ENCODE assay signal across 9 mouse cellular contexts in the genomic region with DNA sequence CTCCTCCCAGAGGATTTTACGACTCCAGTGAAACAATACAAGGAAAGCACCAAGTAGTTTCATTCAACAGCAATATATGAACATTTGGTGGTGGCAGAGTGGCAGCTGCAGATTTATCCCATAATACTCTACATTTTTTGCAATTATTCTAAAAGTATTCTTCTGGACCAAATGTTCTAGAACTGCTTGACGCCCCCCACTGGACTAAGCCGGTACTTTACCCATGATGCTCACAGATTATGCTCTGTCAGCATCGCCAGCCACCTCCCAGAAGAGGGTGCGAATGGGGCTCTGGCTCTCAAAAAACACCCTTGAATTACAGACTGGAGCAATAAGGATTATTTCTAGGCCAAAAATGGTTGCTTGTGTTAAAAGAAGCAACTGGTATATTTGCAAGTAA. TPM values are rescaled to one million over a fixed set of nuclear protein-coding genes. Genes with fewer than 3 reads are reported as not detected.
DNase-seq lines count a peak whose midpoint lies in the region; TF ChIP-seq lines count a peak whose summit lies in the region.
"Had no signal": no experiment of that assay in that cellular context is flagged by ENCODE, and none has a peak within 500 bp of the region (broad histone marks: within the 10 kb centered on the region; RNA-seq: fewer than 3 reads in every experiment).

No protein-coding gene starts in this region.

- no peak overlapping the region for H3K4me3 ChIP-seq in kidney, adult 2 months (ENCODE audit: insufficient read depth, low read depth, low read length)
- H3K4me3 ChIP-seq in small intestine, adult 2 months (ENCODE audit: low read depth, low read length) = no peak overlapping the region
- H3K4me3 ChIP-seq: neural tube, embryonic 15.5 days had no signal

- no peak overlapping the region for H3K27ac ChIP-seq in kidney, adult 2 months (ENCODE audit: insufficient read depth, low read depth, low read length)
- H3K27ac ChIP-seq in small intestine, adult 2 months (ENCODE audit: insufficient read depth, low read depth, low read length) = no peak overlapping the region
- H3K27ac ChIP-seq: neural tube, embryonic 15.5 days had no signal

- H3K36me3 ChIP-seq in kidney, adult 2 months (ENCODE audit: control insufficient read depth, insufficient read depth, low read length) = no peaks in the 10 kb centered on the region
- H3K36me3 ChIP-seq in small intestine, adult 2 months (ENCODE audit: control insufficient read depth, insufficient read depth, low read length) = no peaks in the 10 kb centered on the region
- H3K36me3 ChIP-seq: neural tube, embryonic 15.5 days had no signal

- no peak for TF ChIP-seq POLR2A in kidney, adult 2 months (IDR thresholded peaks at IDR 0.05; ENCODE audit: low read depth, low read length)
- no peak for TF ChIP-seq POLR2A in brain, embryonic 14.5 days (IDR thresholded peaks at IDR 0.05; ENCODE audit: borderline replicate concordance, extremely low read depth, insufficient read depth, insufficient read length, poor library complexity, severe bottlenecking)
- no peak for TF ChIP-seq POLR2A in small intestine, adult 2 months (IDR thresholded peaks at IDR 0.05; ENCODE audit: low read depth, low read length)

- no peak for TF ChIP-seq CTCF in kidney, adult 2 months (conservative IDR thresholded peaks at IDR 0.05; ENCODE audit: insufficient read depth, insufficient read length, low read depth, low read length)
- TF ChIP-seq CTCF in brain, embryonic 14.5 days (IDR thresholded peaks at IDR 0.05; ENCODE audit: borderline replicate concordance, extremely low read depth, insufficient read depth, insufficient read length) = peak; percentile 27; the same call in 1 of the 2 replicates
- TF ChIP-seq CTCF in small intestine, adult 2 months (IDR thresholded peaks at IDR 0.05; ENCODE audit: extremely low read depth, insufficient read length, insufficient replicate concordance, low read depth, low read length) = peak; percentile 22; the same call in 1 of the 2 replicates

- H3K27me3 ChIP-seq in kidney, adult 2 months (replicated peaks; ENCODE audit: control insufficient read depth, insufficient read depth, low read length) = no peaks in the 10 kb centered on the region
- H3K27me3 ChIP-seq in small intestine, adult 2 months (ENCODE audit: control insufficient read depth, insufficient read depth, low read length) = no peaks in the 10 kb centered on the region
- H3K27me3 ChIP-seq: neural tube, embryonic 15.5 days had no signal

- peak; percentile 6 for DNase-seq in kidney, adult 2 months
- DNase-seq in kidney, adult 9 months = no peak
- peak; percentile 44 for DNase-seq in testis, postnatal 10 days (ENCODE audit: low spot score)
- no peak for DNase-seq in testis, postnatal 14 days (ENCODE audit: low spot score)
- DNase-seq in brain, embryonic 14.5 days (ENCODE audit: low read depth) = no peak
- no peak for DNase-seq in urinary bladder, postnatal 10 days (ENCODE audit: low spot score)
- DNase-seq in frontal cortex, postnatal 36 days (ENCODE audit: low spot score in 2 of 2) = no peak

- WGBS in kidney, adult 2 months = 64% methylated on average over 5 of the region's 5 CpGs
- WGBS in small intestine, adult 2 months = 57% methylated on average over 5 of the region's 5 CpGs

- H3K4me1 ChIP-seq in kidney, adult 2 months (ENCODE audit: control insufficient read depth, insufficient read depth, low read length) = no peaks in the 10 kb centered on the region
- H3K4me1 ChIP-seq in small intestine, adult 2 months (ENCODE audit: control insufficient read depth, insufficient read depth, insufficient read length, low read length) = no peaks in the 10 kb centered on the region

RNA-seq across cellular contexts. Expression of gene Mfsd6, which starts 8.2 kb away (rescaled TPM):
- polyA plus RNA-seq in kidney, adult 2 months (2012; rRNA removed) = 9.7 and 10.0 TPM in 2 replicates
- 14.3 and 21.8 TPM in 2 replicates for polyA plus RNA-seq in brain, embryonic 14.5 days (2012; rRNA removed)
- 8.2 and 18.6 TPM in 2 replicates for polyA plus RNA-seq in small intestine, adult 2 months (2012; rRNA removed)

Comparison
In these comparisons a context has a peak if more than half of its experiments do, and no peak if none do; other contexts are left out.
1. DNase-seq: peak in kidney, adult 2 months (single experiment) and testis, postnatal 10 days (single experiment); none in kidney, adult 9 months (single experiment), testis, postnatal 14 days (single experiment), brain, embryonic 14.5 days (single experiment), urinary bladder, postnatal 10 days (single experiment) and frontal cortex, postnatal 36 days (0 of 2).